Mouse (Mus musculus) adrenal gland (tissue): ENCODE measurements around the gene Tbx21.

Experiments used
- intact Hi-C: fragments of 180-260 bp; cut with DNase I; formaldehyde crosslinking; loops from one replicate; pipeline ENCODE4 v1.15.1; 2025

The Tbx21 gene

GRCm38 (mm10) chr11:97084821-97085505 lies 30.2 kb downstream of the Tbx21 start:
- intact Hi-C loops = no loop called here

- intact Hi-C loops = no loop called here
Measured at GRCm38 (mm10) chr11:97083401-97084140, 31.6 kb downstream of the Tbx21 start.

- intact Hi-C loops = no loop called here
Measured at GRCm38 (mm10) chr11:97082977-97083376, 32.2 kb downstream of the Tbx21 start.

- intact Hi-C loops = no loop called here
Measured at GRCm38 (mm10) chr11:97080291-97080690, 34.8 kb downstream of the Tbx21 start.

- intact Hi-C loops = no loop called here
Measured at GRCm38 (mm10) chr11:97078751-97079150, 36.4 kb downstream of the Tbx21 start.

- intact Hi-C loops = no loop called here
Measured at GRCm38 (mm10) chr11:97074235-97074634, 40.9 kb downstream of the Tbx21 start.

- intact Hi-C loops = no loop called here
Measured at GRCm38 (mm10) chr11:97072533-97072932, 42.6 kb downstream of the Tbx21 start.

GRCm38 (mm10) chr11:97071129-97071528 lies 44.0 kb downstream of the Tbx21 start:
- intact Hi-C loops = no loop called here

GRCm38 (mm10) chr11:97069770-97070169 lies 45.4 kb downstream of the Tbx21 start:
- intact Hi-C loops = no loop called here

- intact Hi-C loops = no loop called here
Measured at GRCm38 (mm10) chr11:97069333-97069732, 45.8 kb downstream of the Tbx21 start.

- intact Hi-C loops = no loop called here
Measured at GRCm38 (mm10) chr11:97066656-97067360, 48.3 kb downstream of the Tbx21 start.

GRCm38 (mm10) chr11:97065538-97066295 lies 49.4 kb downstream of the Tbx21 start:
- intact Hi-C loops = no loop called here

- intact Hi-C loops = no loop called here
Measured at GRCm38 (mm10) chr11:97063921-97064295, 51.2 kb downstream of the Tbx21 start.

- intact Hi-C loops = no loop called here
Measured at GRCm38 (mm10) chr11:97063274-97063920, 51.7 kb downstream of the Tbx21 start.

- intact Hi-C loops = no loop called here
Measured at GRCm38 (mm10) chr11:97052219-97052646, 62.9 kb downstream of the Tbx21 start.

GRCm38 (mm10) chr11:97050944-97051586 lies 64.1 kb downstream of the Tbx21 start:
- intact Hi-C loops = no loop called here

GRCm38 (mm10) chr11:97050216-97050943 lies 64.8 kb downstream of the Tbx21 start, which contains the start of gene Osbpl7:
Gene Osbpl7 (plus strand): TSS chr11:97050628.
- intact Hi-C loops = no loop called here

GRCm38 (mm10) chr11:97049492-97050085 lies 65.5 kb downstream of the Tbx21 start:
- intact Hi-C loops = no loop called here

GRCm38 (mm10) chr11:97048090-97048650 lies 67.0 kb downstream of the Tbx21 start:
- intact Hi-C loops = no loop called here
